Mouse (Mus musculus): ENCODE data around the gene Gm49776.

Gm49776 gene

GRCm38 (mm10) chr16:18233919-18234670 lies 24.0 kb downstream of the Gm49776 start:
- DNase-seq: no peak

DNA sequence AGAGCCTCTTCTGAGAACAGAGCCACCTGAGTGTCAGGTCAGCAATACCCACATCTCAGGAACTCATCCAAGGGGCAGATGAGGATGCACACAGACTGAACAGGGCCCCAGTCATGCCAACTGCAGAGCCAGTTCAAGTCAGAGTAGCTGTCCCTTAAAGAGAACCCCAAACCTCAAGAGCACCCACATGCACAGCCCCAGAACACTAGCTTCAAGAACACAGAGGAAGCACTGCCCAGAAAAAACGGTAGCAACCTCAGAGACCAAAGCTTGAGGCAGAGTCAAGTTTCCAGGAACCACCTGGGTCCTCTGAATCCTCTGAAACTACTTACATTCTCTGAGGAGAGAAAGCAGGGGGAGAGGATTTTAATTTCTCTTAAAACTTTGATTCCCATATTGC lies 24.7 kb downstream of the Gm49776 start:
- DNase-seq: peak in 1 of 2 experiments; percentile 58

- DNase-seq: no peak
These were observed 26.7 kb downstream of the Gm49776 start for GRCm38 (mm10) chr16:18231451-18231850.

DNA sequence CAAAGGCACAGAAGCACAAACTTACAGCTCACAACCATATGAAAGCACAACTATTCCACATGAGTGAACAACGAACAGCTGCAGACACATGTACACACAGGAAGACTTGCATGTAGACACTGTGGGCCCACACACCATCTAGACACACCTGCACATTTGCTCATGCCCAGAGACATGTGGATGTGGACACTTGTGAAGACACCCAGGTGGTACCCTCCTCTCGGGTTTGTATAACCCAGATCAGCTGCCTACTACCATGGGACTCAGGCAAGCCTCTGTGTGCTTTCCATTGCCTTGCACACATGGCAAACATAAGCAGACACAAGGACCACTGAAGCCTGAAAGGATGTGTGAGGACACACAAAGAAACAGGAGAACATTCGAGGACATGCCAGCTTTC lies 27.1 kb downstream of the Gm49776 start:
- DNase-seq: peak in 1 of 2 experiments; percentile 47

DNA sequence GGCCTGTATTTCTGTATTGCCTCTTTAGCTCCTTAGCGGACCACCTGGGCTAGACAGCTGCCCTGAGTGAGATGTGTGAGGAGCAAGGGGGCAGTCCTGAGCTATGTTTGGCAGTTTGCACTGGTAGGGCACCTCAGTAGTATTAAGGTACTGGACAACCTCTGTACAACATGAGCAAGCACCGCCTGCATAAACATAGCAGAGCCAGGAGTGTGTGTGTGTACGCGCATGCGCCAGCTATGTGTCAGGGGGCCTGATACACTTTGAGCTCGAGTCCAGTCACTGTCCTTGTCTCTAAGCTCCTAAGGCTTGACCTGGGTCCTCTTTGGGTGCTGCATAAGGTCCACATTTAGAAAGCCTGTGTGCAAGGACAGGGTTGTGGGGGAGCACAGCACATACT lies 27.5 kb downstream of the Gm49776 start:
- no peak for DNase-seq

- DNase-seq: no peak
These were observed 28.5 kb downstream of the Gm49776 start for GRCm38 (mm10) chr16:18229622-18230021.

DNA sequence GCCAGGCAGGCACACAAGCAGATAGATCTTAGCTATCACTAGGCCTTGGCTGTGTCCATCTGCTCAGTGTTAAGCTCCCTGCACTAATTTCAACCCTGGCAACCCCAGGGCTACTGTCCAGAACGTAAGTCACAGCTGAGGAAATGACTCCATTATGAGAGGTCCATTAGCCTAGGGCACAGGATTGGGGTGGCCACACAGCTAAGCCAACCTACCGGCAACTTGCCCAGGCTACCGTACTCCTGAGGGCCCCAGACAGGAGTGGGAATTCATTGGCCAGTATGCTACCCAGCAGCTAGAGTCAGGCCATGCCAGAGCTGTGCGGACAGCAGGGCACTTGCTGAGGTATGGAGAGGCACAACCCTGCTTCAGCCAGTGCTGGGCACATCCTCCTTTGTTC lies 29.3 kb downstream of the Gm49776 start:
- DNase-seq: no peak

- no peak for DNase-seq
These were observed 30.2 kb downstream of the Gm49776 start for GRCm38 (mm10) chr16:18227897-18228422.

DNA sequence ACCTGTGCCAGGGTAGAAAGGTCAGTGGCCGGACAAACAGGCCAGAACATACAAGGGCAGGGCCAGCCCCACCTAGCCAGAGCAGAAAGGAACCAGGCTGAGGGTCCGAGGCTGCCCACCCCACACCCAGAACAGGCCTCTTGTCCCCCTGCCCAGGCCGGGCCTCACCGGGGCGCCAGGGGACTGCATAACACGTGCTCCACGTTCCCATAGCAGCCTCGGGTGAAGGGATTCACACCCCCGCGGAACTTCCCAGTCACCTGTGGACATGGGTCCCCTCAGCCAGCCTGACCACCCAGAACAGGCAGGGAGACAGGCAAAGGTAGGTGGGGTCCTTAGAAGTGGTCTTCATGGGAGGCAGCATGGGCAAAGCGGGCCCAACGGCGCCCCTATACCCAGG lies 30.9 kb downstream of the Gm49776 start:
- no peak for DNase-seq

GRCm38 (mm10) chr16:18222188-18222587 lies 35.9 kb downstream of the Gm49776 start:
- no peak for DNase-seq

DNA sequence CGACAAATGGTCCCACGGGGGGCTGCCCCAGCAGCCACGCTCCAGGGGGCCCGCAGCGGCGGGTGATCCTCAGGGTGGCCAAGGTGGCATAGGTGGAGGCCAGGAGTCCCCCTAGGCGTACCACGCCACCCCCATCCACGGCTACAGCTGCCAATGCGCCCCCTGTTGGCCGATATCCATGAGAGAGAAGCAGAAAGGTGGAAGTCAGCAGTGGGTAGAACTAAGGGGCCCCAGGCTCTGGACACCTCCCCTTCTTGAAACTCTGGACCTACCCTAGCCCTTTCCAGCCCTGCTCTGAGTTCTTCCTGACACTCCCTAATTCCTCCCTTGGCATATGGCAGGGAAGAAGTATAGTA lies 36.6 kb downstream of the Gm49776 start:
- no peak for DNase-seq

DNA sequence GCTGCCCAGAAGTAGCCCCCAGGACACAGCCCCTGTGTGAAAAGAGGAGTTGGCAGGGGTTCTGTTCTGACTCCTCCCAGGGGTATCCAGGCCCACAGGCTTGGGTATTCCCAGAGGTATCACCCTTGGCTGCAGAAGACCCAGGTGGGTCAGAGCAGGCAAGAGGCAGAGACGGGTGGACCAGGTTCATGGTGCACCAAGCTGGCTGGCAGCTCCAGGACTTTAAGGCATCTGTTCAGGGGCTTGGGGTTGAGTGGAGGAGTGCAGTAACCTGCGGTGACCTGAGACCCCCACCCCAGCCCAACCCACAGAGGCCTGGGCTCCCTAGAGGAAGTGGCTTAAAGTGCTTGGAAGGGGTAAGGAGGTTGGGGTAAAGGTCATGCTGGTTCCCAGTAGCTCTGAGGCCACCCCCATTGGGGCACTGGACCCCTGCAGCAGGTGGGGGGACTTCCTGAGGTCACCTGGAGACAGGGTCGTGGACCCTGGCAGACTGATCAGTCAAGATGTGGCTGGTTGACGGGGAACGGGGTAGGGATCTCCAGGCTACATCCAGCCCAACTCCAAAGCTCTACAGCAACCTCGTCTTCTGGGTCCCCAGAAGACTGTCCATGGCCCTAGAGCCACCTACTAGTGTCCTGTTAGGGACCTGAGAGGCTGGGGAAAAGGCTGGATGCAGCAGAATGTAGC lies 37.1 kb downstream of the Gm49776 start:
- DNase-seq: no peak

GRCm38 (mm10) chr16:18220001-18220400 lies 38.1 kb downstream of the Gm49776 start:
- peak in 1 of 2 experiments; percentile 54 for DNase-seq

- no peak for DNase-seq
These were observed 39.5 kb downstream of the Gm49776 start for GRCm38 (mm10) chr16:18218580-18218996.

- no peak for DNase-seq
These were observed 40.5 kb downstream of the Gm49776 start, which contains the start of gene Ccdc188 for GRCm38 (mm10) chr16:18217579-18217978. Gene Ccdc188, plus strand, starts transcription at chr16:18217879.

GRCm38 (mm10) chr16:18214858-18215257 lies 43.3 kb downstream of the Gm49776 start:
- DNase-seq: no peak

- no peak for DNase-seq
These were observed 44.4 kb downstream of the Gm49776 start for GRCm38 (mm10) chr16:18213689-18214088.

- peak; percentile 57 to 60 for DNase-seq
These were observed 46.5 kb downstream of the Gm49776 start for GRCm38 (mm10) chr16:18211417-18212171.

DNA sequence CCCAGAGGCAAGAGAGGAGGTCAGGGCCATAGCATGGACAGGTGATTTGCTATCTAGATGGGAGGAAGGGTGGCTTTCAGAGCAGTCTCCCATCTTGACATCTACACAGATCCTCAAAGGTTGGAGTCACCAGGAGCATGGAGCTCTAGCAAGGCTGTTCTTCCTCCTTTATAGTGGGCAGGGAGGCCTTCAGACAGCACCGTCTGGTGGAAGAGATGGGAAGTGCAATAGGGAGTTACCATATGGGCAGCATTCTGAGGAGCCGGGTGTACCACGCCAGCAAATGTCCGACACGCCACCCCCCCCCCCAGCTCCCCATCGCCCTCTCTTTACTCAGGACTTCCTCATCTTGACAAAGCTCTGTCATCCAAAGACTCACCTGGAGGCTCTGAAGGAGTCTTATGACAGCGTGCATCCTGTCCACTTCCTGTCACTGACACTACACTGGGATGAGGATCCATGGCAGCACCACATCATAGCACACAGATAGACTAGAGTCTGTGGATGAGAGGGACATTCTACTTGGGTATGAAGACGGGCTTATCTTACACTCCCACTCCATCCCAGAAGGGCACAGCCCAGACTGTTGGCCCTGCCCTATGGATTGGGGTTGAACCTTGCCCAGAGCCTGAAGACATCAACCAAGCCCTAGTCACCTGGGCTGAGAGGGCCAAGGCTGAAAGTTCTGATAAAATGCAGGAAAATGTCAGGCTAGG lies 47.3 kb downstream of the Gm49776 start:
- no peak for DNase-seq

- no peak for DNase-seq
These were observed 54.6 kb downstream of the Gm49776 start for GRCm38 (mm10) chr16:18203430-18204091.

- DNase-seq: no peak
These were observed 56.1 kb downstream of the Gm49776 start for GRCm38 (mm10) chr16:18202061-18202460.

GRCm38 (mm10) chr16:18201620-18202019 lies 56.5 kb downstream of the Gm49776 start:
- no peak for DNase-seq
